Mouse (Mus musculus) liver, embryonic 15.5 days (tissue): Measurements from ENCODE around the gene Gm49366. TPM values are rescaled to one million over a fixed set of nuclear protein-coding genes. Genes with fewer than 3 reads are reported as not detected.
"Not testable (repeated sequence)": the region's sequence is repeated elsewhere in the genome, so short reads cannot be mapped to it uniquely, and the experiment has no call there.

Experiments
- ATAC-seq: fragments of 200-750 bp; cut with Nextera tagmentation; 2 replicates; pipeline ENCODE4 v1.8.0; 2017; ENCODE audit warnings: moderate number of reproducible peaks, mild to moderate bottlenecking, moderate library complexity; ENCODE audit not compliant: insufficient read depth
- H3K27ac ChIP-seq: fragments of 300-500 bp; sonication (generic); replicated peaks from 2 replicates; pipeline ENCODE4 v1.5.1; 2015; ENCODE audit warnings: mild to moderate bottlenecking, inconsistent platforms
- H3K27me3 ChIP-seq: fragments of 300-500 bp; sonication (generic); 2 replicates; pipeline ENCODE4 v1.6.1; 2015; ENCODE audit warnings: mild to moderate bottlenecking, inconsistent platforms
- H3K36me3 ChIP-seq: fragments of 300-500 bp; sonication (generic); replicated peaks from 2 replicates; pipeline ENCODE4 v1.6.1; 2015; ENCODE audit warnings: moderate library complexity, mild to moderate bottlenecking, inconsistent platforms
- H3K4me1 ChIP-seq: fragments of 300-500 bp; sonication (generic); replicated peaks from 2 replicates; pipeline ENCODE4 v1.6.1; 2015; ENCODE audit warnings: inconsistent platforms
- H3K4me2 ChIP-seq: fragments of 300-500 bp; sonication (generic); 2 replicates; pipeline ENCODE4 v1.6.1; 2015; ENCODE audit warnings: moderate library complexity, mild to moderate bottlenecking, inconsistent platforms
- H3K4me3 ChIP-seq: fragments of 300-500 bp; sonication (generic); replicated peaks from 2 replicates; pipeline ENCODE4 v1.5.1; 2015; ENCODE audit warnings: mild to moderate bottlenecking, inconsistent platforms
- H3K9ac ChIP-seq: fragments of 300-500 bp; sonication (generic); 2 replicates; pipeline ENCODE4 v1.6.1; 2015; ENCODE audit warnings: moderate library complexity, mild to moderate bottlenecking, inconsistent platforms
- H3K9me3 ChIP-seq: fragments of 300-500 bp; sonication (generic); replicated peaks from 2 replicates; pipeline ENCODE4 v1.6.1; 2016; ENCODE audit warnings: inconsistent platforms
- WGBS: fragments of 180-500 bp; shearing (Covaris S2); methylation state at CpG from one replicate; pipeline ENCODE4 v1.1.7; 2015; ENCODE audit warnings: mixed read lengths; ENCODE audit not compliant: insufficient replicate concordance; 5-methylcytosine and 5-hydroxymethylcytosine counted together
- polyA plus RNA-seq: library from polyadenylated mRNA; unstranded; fragments of >200 nt; fragmentation: Nextera tagmentation; extraction: Ambion mirVana; gene quantifications from 2 replicates; pipeline ENCODE4 v1.2.1, GENCODE M21; 2015

Gene Gm49366
- polyA plus RNA-seq, 1 experiment from 2014 or later = not detected

GRCm38 (mm10) chr12:84033302-84033701 lies 5.4 kb upstream of the Gm49366 start:
- H3K9me3 ChIP-seq, H3K4me3 ChIP-seq, H3K9ac ChIP-seq, H3K27ac ChIP-seq, H3K36me3 ChIP-seq, H3K4me2 ChIP-seq: not testable (repeated sequence)
- H3K27me3 ChIP-seq = peaks cover 10% of the 10 kb centered on the region
- ATAC-seq = 0 out of 2 replicates have a peak, but pooled peaks have one; percentile 17
- 34% methylated on average over 2 of the region's 2 CpGs for WGBS
- H3K4me1 ChIP-seq = peaks cover 11% of the 10 kb centered on the region

GRCm38 (mm10) chr12:84034108-84034507 lies 4.6 kb upstream of the Gm49366 start:
- ATAC-seq = no peak
- Histone ChIP-seq H3K4me3 (no peak overlapping the region), H3K9me3 (no peaks in the 10 kb centered on the region), H3K27me3 (peaks cover 18% of the 10 kb centered on the region), H3K4me2 (no peak overlapping the region), H3K4me1 (peaks cover 11% of the 10 kb centered on the region), H3K27ac (no peak overlapping the region), H3K9ac (no peak overlapping the region), H3K36me3 (no peaks in the 10 kb centered on the region)
- WGBS = 14% methylated on average over 4 of the region's 4 CpGs

- 9% methylated on average over 31 of the region's 32 CpGs for WGBS
- H3K36me3 ChIP-seq, H3K27ac ChIP-seq, H3K9me3 ChIP-seq, H3K9ac ChIP-seq: not testable (repeated sequence)
- H3K4me3 ChIP-seq = peak within 1 kb of the TSS; percentile 44
- H3K27me3 ChIP-seq = peaks cover 18% of the 10 kb centered on the region
- H3K4me2 ChIP-seq = peak within 1 kb of the TSS; percentile 61
- ATAC-seq = peak; percentile 56; the same call in 1 of the 2 replicates
- peaks cover 11% of the 10 kb centered on the region for H3K4me1 ChIP-seq
These were observed 494 bp upstream of the Gm49366 start, which contains the start of gene Acot4 for GRCm38 (mm10) chr12:84038241-84038640. Gene Acot4 (plus strand): TSS chr12:84038379.

- Histone ChIP-seq H3K4me2 (no peak overlapping the region), H3K9ac (no peak overlapping the region), H3K4me1 (peaks cover 6% of the 10 kb centered on the region; the same call in 1 of the 2 replicates), H3K36me3 (0 out of 2 replicates have a peak, but pooled peaks cover 4% of the 10 kb centered on the region), H3K27ac (peak overlapping the region; percentile 61; the same call in 1 of the 2 replicates), H3K4me3 (no peak overlapping the region), H3K27me3 (peaks cover 18% of the 10 kb centered on the region), H3K9me3 (no peaks in the 10 kb centered on the region)
- ATAC-seq = peak; percentile 43
- WGBS = 54% methylated on average over 5 of the region's 5 CpGs
These were observed 3.5 kb downstream of the Gm49366 start for GRCm38 (mm10) chr12:84042248-84042647.

GRCm38 (mm10) chr12:84044045-84044444 lies 5.3 kb downstream of the Gm49366 start:
- H3K36me3 ChIP-seq = 0 out of 2 replicates have a peak, but pooled peaks cover 4% of the 10 kb centered on the region
- H3K4me3 ChIP-seq = no peak overlapping the region
- H3K9me3 ChIP-seq = no peaks in the 10 kb centered on the region
- no peak overlapping the region for H3K27ac ChIP-seq
- H3K27me3 ChIP-seq = 0 out of 2 replicates have a peak, but pooled peaks cover under 1% of the 10 kb centered on the region
- 51% methylated on average over 2 of the region's 2 CpGs for WGBS
- H3K4me2 ChIP-seq = no peak overlapping the region
- H3K9ac ChIP-seq = no peak overlapping the region
- peaks cover 6% of the 10 kb centered on the region; the same call in 1 of the 2 replicates for H3K4me1 ChIP-seq
- ATAC-seq = no peak

GRCm38 (mm10) chr12:84046906-84047305 lies 8.2 kb downstream of the Gm49366 start:
- WGBS = 66% methylated on average over 1 of the region's 1 CpGs
- Histone ChIP-seq H3K4me1 (peaks cover 6% of the 10 kb centered on the region), H3K4me2 (no peak overlapping the region), H3K36me3 (0 out of 2 replicates have a peak, but pooled peaks cover 4% of the 10 kb centered on the region), H3K9me3 (no peaks in the 10 kb centered on the region), H3K4me3 (no peak overlapping the region), H3K27me3 (peaks cover 2% of the 10 kb centered on the region; the same call in 1 of the 2 replicates), H3K27ac (no peak overlapping the region), H3K9ac (no peak overlapping the region)
- ATAC-seq = no peak

- not testable (repeated sequence) for H3K27ac ChIP-seq, H3K4me1 ChIP-seq, H3K4me2 ChIP-seq, H3K9ac ChIP-seq, ATAC-seq, H3K36me3 ChIP-seq, H3K4me3 ChIP-seq, H3K9me3 ChIP-seq
- WGBS = 74% methylated on average over 5 of the region's 5 CpGs
- H3K27me3 ChIP-seq = peaks cover 38% of the 10 kb centered on the region
These were observed 12.0 kb downstream of the Gm49366 start for GRCm38 (mm10) chr12:84050744-84051143.

GRCm38 (mm10) chr12:84051937-84052474 lies 13.3 kb downstream of the Gm49366 start, which contains the start of gene Acot3:
Gene Acot3 (plus strand): TSS chr12:84052144.
- 0 out of 2 replicates have a peak within 1 kb of the TSS, but pooled peaks have one; percentile 49 for H3K4me3 ChIP-seq
- ATAC-seq = no peak
- WGBS = 18% methylated on average over 5 of the region's 5 CpGs

GRCm38 (mm10) chr12:84052609-84053008 lies 13.9 kb downstream of the Gm49366 start:
- no peaks in the 10 kb centered on the region for H3K9me3 ChIP-seq
- H3K36me3 ChIP-seq = no peaks in the 10 kb centered on the region
- peak overlapping the region; percentile 59 for H3K4me2 ChIP-seq
- ATAC-seq = no peak
- 53% methylated on average over 7 of the region's 7 CpGs for WGBS
- no peaks in the 10 kb centered on the region; the same call in 1 of the 2 replicates for H3K4me1 ChIP-seq
- H3K9ac ChIP-seq = no peak overlapping the region
- 0 out of 2 replicates have a peak overlapping the region, but pooled peaks have one; percentile 49 for H3K4me3 ChIP-seq
- H3K27ac ChIP-seq = 0 out of 2 replicates have a peak overlapping the region, but pooled peaks have one; percentile 16
- H3K27me3 ChIP-seq = peaks cover 38% of the 10 kb centered on the region

More at GRCm38 (mm10) chr12:84051937-84052474, 13.3 kb downstream of the Gm49366 start, which contains the start of gene Acot3:
- H3K4me1 ChIP-seq = no peaks in the 10 kb centered on the region; the same call in 1 of the 2 replicates
- 0 out of 2 replicates have a peak within 1 kb of the TSS, but pooled peaks have one; percentile 16 for H3K27ac ChIP-seq
- H3K9ac ChIP-seq = no peak within 1 kb of the TSS
- peaks cover 38% of the 10 kb centered on the region for H3K27me3 ChIP-seq
- no peaks in the 10 kb centered on the region for H3K36me3 ChIP-seq
- H3K9me3 ChIP-seq = no peaks in the 10 kb centered on the region
- peak within 1 kb of the TSS; percentile 59 for H3K4me2 ChIP-seq

- WGBS = 12% methylated on average over 16 of the region's 16 CpGs
- peak overlapping the region; percentile 49 for H3K4me3 ChIP-seq
- no peaks in the 10 kb centered on the region; the same call in 1 of the 2 replicates for H3K4me1 ChIP-seq
- H3K27ac ChIP-seq = peak overlapping the region; percentile 16; the same call in 1 of the 2 replicates
- no peak overlapping the region for H3K9ac ChIP-seq
- H3K27me3 ChIP-seq = peaks cover 38% of the 10 kb centered on the region
- no peaks in the 10 kb centered on the region for H3K9me3 ChIP-seq
- H3K4me2 ChIP-seq = peak overlapping the region; percentile 59
- H3K36me3 ChIP-seq = no peaks in the 10 kb centered on the region
- peak; percentile 22; the same call in 1 of the 2 replicates for ATAC-seq
These were observed 14.4 kb downstream of the Gm49366 start for GRCm38 (mm10) chr12:84053173-84053572.

- Histone ChIP-seq H3K4me2 (peak overlapping the region; percentile 59), H3K36me3 (no peaks in the 10 kb centered on the region), H3K27ac (peak overlapping the region; percentile 34; the same call in 1 of the 2 replicates), H3K9ac (no peak overlapping the region), H3K27me3 (peaks cover 38% of the 10 kb centered on the region), H3K4me1 (no peaks in the 10 kb centered on the region; the same call in 1 of the 2 replicates), H3K4me3 (peak overlapping the region; percentile 49), H3K9me3 (no peaks in the 10 kb centered on the region)
- WGBS = 3% methylated on average over 41 of the region's 46 CpGs
- ATAC-seq = peak; percentile 49; the same call in 1 of the 2 replicates
These were observed 15.1 kb downstream of the Gm49366 start for GRCm38 (mm10) chr12:84053679-84054391.
